ENCODE assay signal across 7 mouse cellular contexts in genomic region chr1:178529512-178530300, GRCm38 (mm10). TPM values are rescaled to one million over a fixed set of nuclear protein-coding genes. Genes with fewer than 3 reads are reported as not detected.
DNase-seq lines count a peak whose midpoint lies in the region; ATAC-seq and TF ChIP-seq lines count a peak whose summit lies in the region.

No protein-coding gene starts in this region.

- peak; percentile 3 to 10 for DNase-seq in B cell, adult 2 months
- DNase-seq in heart, postnatal 14 days = peak; percentile 2 to 17
- DNase-seq in left cerebral cortex, adult 2 months (ENCODE audit: extremely low spot score in 1 of 2, low spot score in 2 of 2) = peak; percentile 28 to 37
- peak; percentile 4 for DNase-seq in urinary bladder, postnatal 14 days (ENCODE audit: low spot score)

- peaks cover 15% of the 10 kb centered on the region for H3K27me3 ChIP-seq in ES-Bruce4 (ENCODE audit: control insufficient read depth, insufficient read depth, low read length, poor library complexity, severe bottlenecking)
- no peaks in the 10 kb centered on the region for H3K27me3 ChIP-seq in midbrain, embryonic 16.5 days (ENCODE audit: control insufficient read depth, insufficient read depth, low read depth, low read length)

- H3K36me3 ChIP-seq in ES-Bruce4 (ENCODE audit: control insufficient read depth, insufficient read depth, low read length, poor library complexity, severe bottlenecking) = no peaks in the 10 kb centered on the region
- H3K36me3 ChIP-seq in midbrain, embryonic 16.5 days (ENCODE audit: control insufficient read depth, insufficient read depth, low read length) = no peaks in the 10 kb centered on the region

- ATAC-seq in midbrain, embryonic 16.5 days = peak; percentile 14; the same call in 1 of the 2 replicates

- H3K9ac ChIP-seq in ES-Bruce4 (ENCODE audit: low read depth, poor library complexity, severe bottlenecking) = peak overlapping the region; percentile 65; the same call in 1 of the 2 replicates
- peak overlapping the region; percentile 86 for H3K9ac ChIP-seq in midbrain, embryonic 16.5 days (ENCODE audit: low read depth, low read length)

- no peaks in the 10 kb centered on the region for H3K9me3 ChIP-seq in ES-Bruce4 (replicated peaks; ENCODE audit: control insufficient read depth, insufficient read depth, low read length, poor library complexity, severe bottlenecking)
- H3K9me3 ChIP-seq in midbrain, embryonic 16.5 days (replicated peaks; ENCODE audit: control insufficient read depth, low read length, poor library complexity, severe bottlenecking) = no peaks in the 10 kb centered on the region

- TF ChIP-seq POLR2A in ES-Bruce4 (IDR thresholded peaks at IDR 0.05; ENCODE audit: insufficient read depth, low read length) = no peak
- TF ChIP-seq POLR2A in cortical plate, adult 2 months (IDR thresholded peaks at IDR 0.05; ENCODE audit: extremely low read depth, insufficient read depth, low read length) = no peak

- no peak overlapping the region for H3K27ac ChIP-seq in ES-Bruce4 (ENCODE audit: insufficient read depth, low read length)
- no peak overlapping the region for H3K27ac ChIP-seq in cortical plate, adult 2 months (ENCODE audit: insufficient read depth, low read length)
- peak overlapping the region; percentile 79 for H3K27ac ChIP-seq in left cerebral cortex, adult 2 months
- H3K27ac ChIP-seq in midbrain, embryonic 16.5 days (ENCODE audit: low read length) = peak overlapping the region; percentile 90

- TF ChIP-seq EP300 in ES-Bruce4 (IDR thresholded peaks at IDR 0.05; ENCODE audit: insufficient read depth, low read depth, low read length) = no peak

- intact Hi-C loops in heart, postnatal 14 days (cut with DNase I) = loop anchor here (2.0 to 5.0 kb wide), 3 partner anchors 159 to 558 kb away; no protein-coding TSS in a partner anchor
- intact Hi-C loops in left cerebral cortex, adult 2 months (cut with DNase I) = loop anchor here (1.0 to 5.0 kb wide), 3 partner anchors 159 to 948 kb away; no protein-coding TSS in a partner anchor

- H3K4me3 ChIP-seq in ES-Bruce4 (ENCODE audit: low read depth, low read length) = peak overlapping the region; percentile 71
- H3K4me3 ChIP-seq in cortical plate, adult 2 months (ENCODE audit: insufficient read depth, low read length) = peak overlapping the region; percentile 36
- H3K4me3 ChIP-seq in left cerebral cortex, adult 2 months = peak overlapping the region; percentile 58
- peak overlapping the region; percentile 70 for H3K4me3 ChIP-seq in midbrain, embryonic 16.5 days (ENCODE audit: low read depth, low read length)

- WGBS in midbrain, embryonic 16.5 days = 0% methylated on average over 38 of the region's 38 CpGs

- TF ChIP-seq CTCF in ES-Bruce4 (IDR thresholded peaks at IDR 0.05; ENCODE audit: low read depth, low read length) = no peak
- no peak for TF ChIP-seq CTCF in cortical plate, adult 2 months (IDR thresholded peaks at IDR 0.05; ENCODE audit: extremely low read depth, insufficient read depth, low read length)
- TF ChIP-seq CTCF in left cerebral cortex, adult 2 months (IDR thresholded peaks at IDR 0.05) = peak; percentile 15

- no peaks in the 10 kb centered on the region for H3K4me1 ChIP-seq in ES-Bruce4 (ENCODE audit: control insufficient read depth, insufficient read depth, low read length)
- H3K4me1 ChIP-seq in cortical plate, adult 2 months (ENCODE audit: control insufficient read depth, insufficient read depth, low read length) = no peaks in the 10 kb centered on the region
- peaks cover 9% of the 10 kb centered on the region; the same call in 1 of the 2 replicates for H3K4me1 ChIP-seq in midbrain, embryonic 16.5 days (ENCODE audit: control insufficient read depth, insufficient read depth, low read length)

- peak overlapping the region; percentile 99 for H3K4me2 ChIP-seq in midbrain, embryonic 16.5 days (ENCODE audit: low read length)

RNA-seq across cellular contexts. Expression of gene Kif26b, which starts 0.8 kb away (rescaled TPM):
- 0.31 and 0.41 TPM in 2 replicates for polyA plus RNA-seq in ES-Bruce4 (2011; ENCODE audit: insufficient read depth, insufficient read length, low read depth, missing spikeins)
- 1.9 TPM in 2 replicates for polyA plus RNA-seq in cortical plate, adult 2 months (2012; rRNA removed)
- total RNA-seq in heart, postnatal 14 days (2021) = 1 to 10 TPM; 4.5 to 5.9 TPM
- total RNA-seq in left cerebral cortex, adult 2 months (2021) = 10 to 100 TPM in 1 of 2 experiments, 1 to 10 TPM in 1; 8.3 to 10.5 TPM
- 7.8 and 8.1 TPM in 2 replicates for polyA plus RNA-seq in midbrain, embryonic 16.5 days (2015; fragmentation: Nextera tagmentation; extraction: Ambion mirVana)

Comparison
In these comparisons a context has a peak if more than half of its experiments do, and no peak if none do; other contexts are left out.
1. H3K27ac ChIP-seq: peak in left cerebral cortex, adult 2 months (single experiment) and midbrain, embryonic 16.5 days (single experiment); none in ES-Bruce4 (single experiment) and cortical plate, adult 2 months (single experiment).
2. Peak in every context shown above with its lines, with median percentiles within 50 percentile points of each other: DNase-seq and H3K4me3 ChIP-seq.